Mouse (Mus musculus) myocyte (in vitro differentiated cells): Measurements from ENCODE around the gene Gm9857.

Source experiments
- CEBPB ChIP-seq: IDR thresholded peaks from 2 replicates; pipeline ENCODE4 v1.6.1; 2011; ENCODE audit warnings: mild to moderate bottlenecking, moderate library complexity; ENCODE audit not compliant: poor library complexity, insufficient read depth, severe bottlenecking
- E2F4 ChIP-seq: IDR thresholded peaks from one replicate; pipeline ENCODE4 v1.6.1; 2011; ENCODE audit warnings: mild to moderate bottlenecking, control low read depth, moderate library complexity; ENCODE audit not compliant: insufficient read depth
- MAX ChIP-seq: IDR thresholded peaks from one replicate; pipeline ENCODE4 v1.6.1; 2011; ENCODE audit warnings: low read depth, mild to moderate bottlenecking, control low read depth
- MYOD1 ChIP-seq, 3 experiments: IDR thresholded peaks; one replicate each; pipeline ENCODE4 v1.6.1; 2011; ENCODE audit warnings: control low read depth in 2 of 3, low read depth in 2 of 3, mild to moderate bottlenecking in 2 of 3, moderate library complexity in 1 of 3; ENCODE audit not compliant: insufficient read length in 2 of 3, control insufficient read depth in 1 of 3
- MYOG ChIP-seq, 3 experiments: IDR thresholded peaks; one replicate each; pipeline ENCODE4 v1.6.1; 2011; ENCODE audit warnings: control low read depth in 2 of 3, low read depth in 2 of 3, mild to moderate bottlenecking in 2 of 3; ENCODE audit not compliant: insufficient read length in 2 of 3, control insufficient read depth in 1 of 3, insufficient read depth in 1 of 3
- POLR2A ChIP-seq: IDR thresholded peaks from one replicate; pipeline ENCODE4 v1.6.1; 2011; ENCODE audit warnings: low read depth, mild to moderate bottlenecking, control low read depth, moderate library complexity; ENCODE audit not compliant: insufficient read length
- POLR2AphosphoS2 ChIP-seq: IDR thresholded peaks from one replicate; pipeline ENCODE4 v1.6.1; 2011; ENCODE audit warnings: low read depth, control low read depth; ENCODE audit not compliant: insufficient read length
- REST ChIP-seq: IDR thresholded peaks from one replicate; pipeline ENCODE4 v1.6.1; 2011; ENCODE audit warnings: mild to moderate bottlenecking, control low read depth, moderate library complexity; ENCODE audit not compliant: insufficient read depth, insufficient read length
- SRF ChIP-seq: IDR thresholded peaks from one replicate; pipeline ENCODE4 v1.6.1; 2011; ENCODE audit warnings: low read depth; ENCODE audit not compliant: control insufficient read depth, insufficient read length
- TCF12 ChIP-seq: IDR thresholded peaks from one replicate; pipeline ENCODE4 v1.6.1; 2011; ENCODE audit warnings: mild to moderate bottlenecking, control low read depth; ENCODE audit not compliant: poor library complexity, insufficient read depth, severe bottlenecking
- TCF3 ChIP-seq: IDR thresholded peaks from one replicate; pipeline ENCODE4 v1.6.1; 2011; ENCODE audit warnings: low read depth, control low read depth; ENCODE audit not compliant: insufficient read length
- USF1 ChIP-seq: IDR thresholded peaks from one replicate; pipeline ENCODE4 v1.6.1; 2011; ENCODE audit warnings: low read depth, mild to moderate bottlenecking, control low read depth, moderate library complexity

DNA sequence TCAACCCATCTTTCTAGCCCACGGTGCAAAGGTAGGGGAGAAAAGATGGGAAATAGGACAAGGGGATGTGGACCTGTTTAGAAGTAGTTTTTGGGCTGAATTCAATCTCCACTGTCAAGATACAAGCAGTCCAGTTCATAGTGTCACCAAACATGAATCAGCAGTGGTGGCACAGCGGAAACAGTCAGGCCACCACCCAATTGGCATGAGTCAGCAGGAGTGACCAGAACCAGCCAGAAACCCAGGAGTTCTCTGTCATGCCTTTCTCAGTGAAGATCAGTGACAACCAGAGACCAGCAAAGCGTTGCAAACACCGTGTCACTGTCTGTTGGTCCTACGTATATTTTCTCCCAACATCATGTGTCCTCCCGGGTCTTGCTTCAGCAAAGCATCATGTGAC, 6.7 kb downstream of the Gm9857 start:
- TF ChIP-seq POLR2A (no peak), E2F4 (no peak), TCF12 (no peak), REST (no peak), MAX (no peak), CEBPB (no peak), MYOD1 (IDR thresholded peaks at IDR 0.05; ENCODE audit: control insufficient read depth in 1 of 3, insufficient read length in 2 of 3, low read depth in 2 of 3) (no peak), POLR2AphosphoS2 (no peak), MYOG (IDR thresholded peaks at IDR 0.05; ENCODE audit: control insufficient read depth in 1 of 3, insufficient read depth in 1 of 3, insufficient read length in 2 of 3, low read depth in 2 of 3) (no peak), USF1 (no peak), SRF (no peak), TCF3 (no peak)
